Mouse (Mus musculus) common myeloid progenitor, adult 5-6 weeks (primary cell): ENCODE results near the gene Pcnx4. TPM values are rescaled to one million over a fixed set of nuclear protein-coding genes. Genes with fewer than 3 reads are reported as not detected.

ENCODE experiments used
- ATAC-seq: replicated peaks from 2 replicates; pipeline ENCODE4 v1.8.0; 2016; ENCODE audit warnings: low read depth, mild to moderate bottlenecking, moderate TSS enrichment, inconsistent platforms; ENCODE audit not compliant: poor library complexity, severe bottlenecking
- total RNA-seq: library from RNA; stranded (forward); fragments of 200-1000, 187-1606 nt; gene quantifications from 2 replicates; pipeline ENCODE4 v1.2.3, GENCODE M21; 2017

Gene Pcnx4
- 3.4 and 5.0 TPM in 2 replicates for total RNA-seq

DNA sequence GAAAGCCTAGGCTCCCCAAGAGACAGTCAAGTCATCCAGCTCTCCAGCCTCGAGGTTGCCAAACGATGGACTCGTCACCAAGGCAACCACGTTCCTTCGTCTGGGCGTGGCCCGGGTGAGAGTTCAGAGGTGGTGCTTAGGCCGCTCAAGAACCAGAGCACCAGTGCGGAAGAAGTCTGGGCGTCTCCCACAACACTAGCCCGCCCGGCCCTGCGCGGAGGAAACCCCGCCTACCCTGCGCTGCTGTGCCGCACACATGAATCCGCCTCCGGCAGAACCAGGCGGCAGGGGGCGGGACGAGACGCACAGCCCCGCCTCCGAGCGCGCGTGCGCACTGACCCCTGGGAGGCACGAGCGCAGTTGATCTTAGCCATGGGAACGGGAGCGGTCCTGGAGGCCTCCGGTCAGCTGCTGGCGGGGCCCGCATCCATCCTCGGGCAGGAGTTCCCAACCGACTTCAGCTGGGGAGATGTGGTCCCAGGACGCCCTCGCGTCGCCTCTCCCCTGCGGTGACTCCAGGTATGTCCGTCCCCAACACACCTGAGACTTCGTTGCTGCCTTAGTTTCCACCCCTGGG lies at the start of gene Pcnx4:
Pcnx4 (plus strand) TSS at position 363 of the 577 bp plus-strand sequence.
- ATAC-seq, result peak; percentile 98

- peak; percentile 80 for ATAC-seq
Observed at GRCm38 (mm10) chr12:72487498-72487897, 48.7 kb upstream of the Pcnx4 start.

GRCm38 (mm10) chr12:72489995-72490394 lies 46.2 kb upstream of the Pcnx4 start:
- peak; percentile 51 for ATAC-seq

DNA sequence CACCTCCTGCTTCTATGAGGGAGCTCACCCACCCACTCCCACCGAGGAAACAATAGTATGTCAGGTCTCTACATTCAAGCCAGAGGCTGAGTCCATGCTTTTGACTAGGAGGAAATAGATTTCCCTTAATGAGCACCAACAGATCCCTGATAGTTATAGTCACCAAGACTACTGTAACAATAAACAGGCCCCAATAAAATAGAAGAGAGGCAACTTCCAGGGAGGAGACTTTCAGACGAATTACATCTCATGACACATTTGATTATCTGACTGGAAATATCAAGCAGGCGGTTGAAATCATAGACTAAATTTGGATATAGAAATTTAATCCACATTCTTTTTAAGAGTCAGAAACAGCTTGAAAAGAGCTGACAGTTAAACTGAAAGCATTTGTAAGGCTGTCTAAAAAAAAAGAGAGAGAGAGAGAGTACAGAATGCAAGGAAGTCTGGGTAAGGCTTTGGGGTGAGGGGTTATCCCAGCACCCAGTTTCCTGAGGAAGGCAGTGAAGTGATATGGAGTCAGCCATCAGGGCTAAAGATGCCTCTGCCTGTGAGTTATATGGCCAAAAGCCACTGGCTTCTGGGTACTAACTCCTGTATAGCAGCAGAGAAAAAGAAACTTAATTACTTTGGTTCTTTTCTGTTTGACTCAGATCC lies 45.0 kb upstream of the Pcnx4 start:
- ATAC-seq, result peak; percentile 68

DNA sequence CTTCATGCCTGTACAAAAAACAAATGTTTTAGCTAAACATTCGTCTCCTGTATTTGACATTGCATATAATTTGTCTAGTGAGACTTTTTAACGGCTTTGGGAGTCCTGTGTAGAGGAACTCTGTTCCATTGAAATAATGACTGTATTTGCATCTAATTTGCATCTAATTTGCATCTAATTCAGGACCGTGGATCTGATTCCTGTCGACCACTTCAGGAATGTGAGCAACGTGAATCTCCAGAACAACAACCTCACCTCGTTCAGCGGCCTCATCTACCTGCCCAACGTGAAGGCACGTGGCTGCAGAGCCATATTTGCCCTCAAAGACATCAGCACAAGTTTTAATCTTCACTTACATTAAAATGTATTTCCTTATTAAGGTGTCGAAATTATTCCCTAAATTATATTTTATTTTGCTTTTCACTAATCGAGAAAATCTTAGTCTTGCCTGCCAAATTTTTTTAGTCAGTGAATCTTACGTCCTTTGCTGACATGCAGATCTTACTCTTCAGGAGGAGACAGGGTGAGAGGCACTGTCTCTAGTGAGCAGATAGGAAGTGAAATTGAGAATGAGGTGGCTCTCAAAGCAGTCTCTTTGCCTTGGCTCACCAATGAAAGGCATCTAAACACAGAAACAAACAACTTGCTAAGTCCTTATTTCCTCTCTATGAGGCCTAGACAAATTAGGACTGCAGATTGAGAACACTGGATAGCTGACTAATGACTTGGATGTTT lies 39.1 kb upstream of the Pcnx4 start:
- no peak for ATAC-seq

GRCm38 (mm10) chr12:72509606-72510005 lies 26.6 kb upstream of the Pcnx4 start:
- no peak for ATAC-seq

- ATAC-seq, result peak; percentile 73; the same call in 1 of the 2 replicates
Observed at GRCm38 (mm10) chr12:72515446-72515845, 20.7 kb upstream of the Pcnx4 start.

GRCm38 (mm10) chr12:72518114-72518728 lies 18.0 kb upstream of the Pcnx4 start:
- no peak for ATAC-seq

GRCm38 (mm10) chr12:72519352-72519751 lies 16.8 kb upstream of the Pcnx4 start:
- ATAC-seq, result no peak

- ATAC-seq, result no peak
Observed at GRCm38 (mm10) chr12:72519855-72520254, 16.3 kb upstream of the Pcnx4 start.

- ATAC-seq, result peak; percentile 71; the same call in 1 of the 2 replicates
Observed at GRCm38 (mm10) chr12:72520645-72521044, 15.5 kb upstream of the Pcnx4 start.

DNA sequence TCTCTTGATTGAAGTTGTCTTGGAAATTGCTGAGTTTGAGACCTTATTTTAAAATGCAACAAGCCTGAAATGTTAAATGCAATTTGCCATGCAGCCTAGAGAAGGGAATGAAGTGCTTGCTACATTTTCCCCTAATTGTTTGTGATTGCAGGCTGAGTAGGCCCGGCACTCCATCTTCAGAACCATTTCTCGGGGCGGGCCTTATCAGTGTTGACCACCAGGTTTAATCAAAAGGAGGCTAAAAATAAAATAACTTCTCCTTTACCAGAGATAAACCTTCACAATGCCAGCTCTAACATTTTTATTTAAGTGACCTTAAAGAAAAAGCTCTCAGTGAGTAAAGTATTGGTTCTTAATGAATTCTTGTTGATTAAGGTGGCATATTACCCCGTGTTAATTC lies 10.6 kb upstream of the Pcnx4 start:
- no peak for ATAC-seq

DNA sequence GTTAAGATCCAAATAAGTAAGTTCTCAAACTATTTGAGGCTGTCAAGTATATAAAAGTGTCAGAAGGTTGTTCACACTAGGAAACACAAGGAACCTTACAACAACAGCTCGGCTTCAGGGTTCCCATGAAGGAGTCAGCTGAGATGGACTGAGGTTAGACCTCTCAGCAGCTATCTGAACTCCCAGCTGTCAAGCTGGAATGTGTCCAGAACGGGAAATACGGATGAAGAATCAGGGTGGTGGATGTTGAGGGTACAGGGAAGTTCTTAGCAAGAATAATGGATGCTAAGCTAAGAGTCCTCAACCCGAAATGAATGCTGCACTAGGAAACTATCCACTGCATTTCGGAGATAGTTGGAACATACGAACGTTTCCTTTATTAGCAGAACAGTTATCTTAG lies 3.9 kb upstream of the Pcnx4 start:
- no peak for ATAC-seq

GRCm38 (mm10) chr12:72533986-72534385 lies 2.2 kb upstream of the Pcnx4 start:
- ATAC-seq, result no peak

- ATAC-seq, result no peak
Observed at GRCm38 (mm10) chr12:72535599-72535998, 584 bp upstream of the Pcnx4 start.

GRCm38 (mm10) chr12:72538571-72538970 lies 2.4 kb downstream of the Pcnx4 start:
- ATAC-seq, result no peak

- no peak for ATAC-seq
Observed at GRCm38 (mm10) chr12:72554347-72554746, 18.2 kb downstream of the Pcnx4 start.

DNA sequence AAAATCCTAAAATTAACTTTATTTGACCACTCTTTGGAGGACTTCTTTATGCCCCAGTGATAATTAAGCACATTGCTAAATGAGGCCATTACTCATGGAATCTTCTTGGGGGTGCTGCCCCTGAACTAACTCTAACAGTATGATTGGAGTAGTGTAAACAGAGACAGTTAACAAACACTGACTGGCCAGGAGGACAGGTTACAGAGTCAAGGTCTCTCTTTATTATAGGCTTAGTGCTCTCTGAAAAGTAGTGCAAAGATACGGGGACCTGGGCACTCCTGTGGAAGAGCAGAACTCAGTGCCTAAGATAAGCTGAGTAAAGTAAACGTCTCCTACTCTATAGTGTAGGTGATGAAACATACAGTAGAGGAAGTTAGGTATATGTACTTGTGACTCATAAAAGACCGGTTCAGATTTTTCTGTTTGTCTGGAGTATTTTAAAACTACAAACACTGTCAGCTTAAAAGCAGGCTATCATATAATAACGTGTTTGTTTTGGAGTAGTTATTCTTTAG lies 28.2 kb downstream of the Pcnx4 start:
- no peak for ATAC-seq

DNA sequence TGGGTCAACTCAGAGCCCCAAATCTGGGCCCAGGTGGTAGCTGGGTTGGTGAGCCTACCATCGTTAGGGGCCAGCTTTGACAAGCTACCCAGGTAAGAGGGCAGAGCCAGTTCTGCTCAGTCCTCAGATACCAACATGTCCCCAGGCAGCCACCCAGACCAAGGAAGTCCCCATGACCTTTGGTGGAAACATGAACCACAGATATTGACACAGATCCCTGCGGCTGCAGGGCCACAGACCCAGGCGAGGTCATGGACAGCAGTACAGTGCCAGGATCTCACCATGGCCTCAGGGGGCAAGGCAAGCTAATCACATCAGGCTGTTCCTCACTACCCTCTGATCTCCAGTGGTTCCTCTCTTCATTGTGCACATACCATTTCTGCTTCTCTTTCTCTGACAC lies 45.8 kb downstream of the Pcnx4 start:
- no peak for ATAC-seq

GRCm38 (mm10) chr12:72583099-72583498 lies 46.9 kb downstream of the Pcnx4 start:
- peak; percentile 47 for ATAC-seq

GRCm38 (mm10) chr12:72585339-72585738 lies 49.2 kb downstream of the Pcnx4 start:
- peak; percentile 63; the same call in 1 of the 2 replicates for ATAC-seq
